Mouse (Mus musculus) CH12.LX (cell line): Measurements from ENCODE around the gene Artn. TPM values are rescaled to one million over a fixed set of nuclear protein-coding genes. Genes with fewer than 3 reads are reported as not detected.

Source experiments
- DNase-seq: peaks from one replicate; pipeline ENCODE4 v3.0.0-alpha.2; 2013; ENCODE audit errors: extremely low read depth
- H3K27ac ChIP-seq: 2 replicates; pipeline ENCODE4 v1.5.1; 2012; ENCODE audit warnings: low read depth, mild to moderate bottlenecking, control low read depth, moderate library complexity; ENCODE audit not compliant: insufficient read depth
- H3K27me3 ChIP-seq: replicated peaks from 2 replicates; pipeline ENCODE3; 2012; ENCODE audit warnings: inconsistent platforms
- H3K36me3 ChIP-seq, 2 experiments: replicated peaks in 1 of 2; 2 replicates each; pipeline versions ENCODE3 to v1.6.1; 2012; ENCODE audit warnings: inconsistent platforms in 1 of 2, low read length in 1 of 2, mild to moderate bottlenecking in 1 of 2, mixed read lengths in 1 of 2, moderate library complexity in 1 of 2; ENCODE audit not compliant: control insufficient read depth in 1 of 2, insufficient read depth in 1 of 2
- H3K4me1 ChIP-seq, 2 experiments: 2 replicates each; pipeline ENCODE4 v1.6.1; 2012; ENCODE audit warnings: inconsistent platforms in 1 of 2, moderate library complexity in 1 of 2; ENCODE audit not compliant: insufficient read depth in 2 of 2, control insufficient read depth in 1 of 2
- H3K4me2 ChIP-seq: 2 replicates; pipeline ENCODE4 v1.6.1; 2012; ENCODE audit warnings: low read depth, mild to moderate bottlenecking, control low read depth; ENCODE audit not compliant: poor library complexity, insufficient read depth, severe bottlenecking
- H3K4me3 ChIP-seq, 3 experiments: fragments of 150-350 bp in 1 of 3; sonication (generic) in 1 of 3; replicated peaks in 1 of 3; 2 replicates each; pipeline versions ENCODE3 to v1.5.1; 2011 to 2012; ENCODE audit warnings: low read depth in 2 of 3, low read length in 2 of 3, mild to moderate bottlenecking in 2 of 3, moderate library complexity in 2 of 3, control low read depth in 1 of 3, improper control_type of control experiment in 1 of 3, inconsistent platforms in 1 of 3, mixed read lengths in 1 of 3; ENCODE audit not compliant: poor library complexity in 1 of 3
- H3K79me2 ChIP-seq: replicated peaks from 2 replicates; pipeline ENCODE4 v1.6.1; 2012; ENCODE audit warnings: mild to moderate bottlenecking, moderate library complexity; ENCODE audit not compliant: control insufficient read depth, poor library complexity, insufficient read depth, severe bottlenecking; ENCODE audit errors: extremely low read depth
- H3K9ac ChIP-seq: 2 replicates; pipeline ENCODE4 v1.6.1; 2012; ENCODE audit warnings: low read depth, mild to moderate bottlenecking, control low read depth, moderate library complexity; ENCODE audit not compliant: insufficient read depth
- H3K9me3 ChIP-seq: replicated peaks from 2 replicates; pipeline ENCODE3; 2012; ENCODE audit warnings: low read length, inconsistent platforms, mixed read lengths
- CHD2 ChIP-seq: IDR thresholded peaks from 2 replicates; pipeline ENCODE4 v1.6.1; 2011; ENCODE audit warnings: low read length, improper control_type of control experiment
- CTCF ChIP-seq, 2 experiments: IDR thresholded peaks in 1 of 2; conservative IDR thresholded peaks in 1 of 2; 2 replicates each; pipeline ENCODE4 v1.5.1; 2011 to 2012; ENCODE audit warnings: low read depth in 2 of 2, low read length in 2 of 2, improper control_type of control experiment in 1 of 2, inconsistent platforms in 1 of 2, mild to moderate bottlenecking in 1 of 2, moderate library complexity in 1 of 2
- E2F4 ChIP-seq: IDR thresholded peaks from 2 replicates; pipeline ENCODE4 v1.6.1; 2011; ENCODE audit warnings: low read depth, low read length, improper control_type of control experiment; ENCODE audit not compliant: insufficient replicate concordance
- ELF1 ChIP-seq: IDR thresholded peaks from 2 replicates; pipeline ENCODE4 v1.6.1; 2014; ENCODE audit warnings: low read depth, mild to moderate bottlenecking, inconsistent platforms, low read length, improper control_type of control experiment
- EP300 ChIP-seq: IDR thresholded peaks from 2 replicates; pipeline ENCODE4 v1.6.1; 2011; ENCODE audit warnings: low read length, improper control_type of control experiment
- ETS1 ChIP-seq: conservative IDR thresholded peaks from 2 replicates; pipeline ENCODE4 v1.6.1; 2012; ENCODE audit warnings: low read depth, mild to moderate bottlenecking, inconsistent platforms, low read length, improper control_type of control experiment, moderate library complexity
- GABPA ChIP-seq: IDR thresholded peaks from 2 replicates; pipeline ENCODE4 v1.6.1; 2012; ENCODE audit warnings: low read depth, low read length, improper control_type of control experiment, inconsistent platforms; ENCODE audit not compliant: insufficient replicate concordance
- JUND ChIP-seq: conservative IDR thresholded peaks from 2 replicates; pipeline ENCODE4 v1.6.1; 2011; ENCODE audit warnings: low read depth, low read length, improper control_type of control experiment
- KAT2A ChIP-seq: IDR thresholded peaks from 2 replicates; pipeline ENCODE4 v1.6.1; 2012; ENCODE audit warnings: low read length, improper control_type of control experiment, inconsistent platforms; ENCODE audit not compliant: insufficient replicate concordance
- MEF2A ChIP-seq: IDR thresholded peaks from 2 replicates; pipeline ENCODE4 v1.6.1; 2014; ENCODE audit warnings: low read depth, mild to moderate bottlenecking, inconsistent platforms, low read length, improper control_type of control experiment, borderline replicate concordance
- MYC ChIP-seq: IDR thresholded peaks from 2 replicates; pipeline ENCODE4 v1.6.1; 2011; ENCODE audit warnings: low read depth, mild to moderate bottlenecking, improper control_type of control experiment, low read length
- NRF1 ChIP-seq: IDR thresholded peaks from 2 replicates; pipeline ENCODE4 v1.6.1; 2014; ENCODE audit warnings: low read depth, mild to moderate bottlenecking, inconsistent platforms, low read length, improper control_type of control experiment, moderate library complexity
- PAX5 ChIP-seq: IDR thresholded peaks from 2 replicates; pipeline ENCODE4 v1.6.1; 2012; ENCODE audit warnings: low read length, inconsistent platforms, mixed read lengths
- POLR2A ChIP-seq: IDR thresholded peaks from 2 replicates; pipeline ENCODE4 v1.6.1; 2011; ENCODE audit warnings: low read depth, mild to moderate bottlenecking, improper control_type of control experiment, low read length
- POLR2AphosphoS2 ChIP-seq: IDR thresholded peaks from 2 replicates; pipeline ENCODE4 v1.6.1; 2011; ENCODE audit warnings: low read depth, low read length, improper control_type of control experiment
- RAD21 ChIP-seq: IDR thresholded peaks from 2 replicates; pipeline ENCODE4 v1.6.1; 2011; ENCODE audit warnings: low read depth, mild to moderate bottlenecking, low read length, improper control_type of control experiment, moderate library complexity
- RCOR1 ChIP-seq: conservative IDR thresholded peaks from 2 replicates; pipeline ENCODE4 v1.6.1; 2012; ENCODE audit warnings: low read depth, mild to moderate bottlenecking, inconsistent platforms, low read length, improper control_type of control experiment
- TBP ChIP-seq: conservative IDR thresholded peaks from 2 replicates; pipeline ENCODE4 v1.6.1; 2011; ENCODE audit warnings: low read depth, low read length, improper control_type of control experiment
- TCF12 ChIP-seq: IDR thresholded peaks from 2 replicates; pipeline ENCODE4 v1.6.1; 2014; ENCODE audit warnings: low read depth, mild to moderate bottlenecking, inconsistent platforms, low read length, improper control_type of control experiment
- UBTF ChIP-seq: IDR thresholded peaks from 2 replicates; pipeline ENCODE4 v1.6.1; 2012; ENCODE audit warnings: low read depth, mild to moderate bottlenecking, inconsistent platforms, low read length, improper control_type of control experiment, moderate library complexity
- USF1 ChIP-seq: IDR thresholded peaks from 2 replicates; pipeline ENCODE4 v1.6.1; 2014; ENCODE audit warnings: low read depth, mild to moderate bottlenecking, inconsistent platforms, low read length, improper control_type of control experiment
- USF2 ChIP-seq: conservative IDR thresholded peaks from 2 replicates; pipeline ENCODE4 v1.6.1; 2011; ENCODE audit warnings: low read depth, low read length, improper control_type of control experiment
- ZMIZ1 ChIP-seq: IDR thresholded peaks from 2 replicates; pipeline ENCODE4 v1.6.1; 2012; ENCODE audit warnings: low read depth, mild to moderate bottlenecking, inconsistent platforms, low read length, improper control_type of control experiment
- dilution Hi-C: fragments of 300-500 bp; cut with MboI; formaldehyde crosslinking; loops from 2 replicates; pipeline ENCODE4 v1.14.3; 2020; ENCODE audit warnings: low sequenced_read_pairs; ENCODE audit not compliant: extremely low pct_unique_long_range_greater_than_20kb, extremely low pct_ligation_motif_present
- in situ Hi-C: fragments of 300-500 bp; cut with MboI; formaldehyde crosslinking; loops from 3 replicates; pipeline ENCODE4 v1.14.3; 2019; ENCODE audit warnings: low sequenced_read_pairs, low pct_ligation_motif_present, low pct_unique_long_range_greater_than_20kb, mixed read lengths
- polyA plus RNA-seq: library from polyadenylated mRNA; unstranded; fragments of >175 nt; gene quantifications from 2 replicates; pipeline ENCODE4 v1.2.1, GENCODE M21; 2012; ENCODE audit warnings: low read depth; ENCODE audit not compliant: insufficient read length
- total RNA-seq, 2 experiments: library from RNA; depleted of rRNA; stranded (reverse); fragments of 300-350 nt in 1 of 2; fragments of >200 nt in 1 of 2; gene quantifications; 2 replicates each; pipeline ENCODE4 v1.2.3; 2012 to 2014

Gene Artn
- total and polyA plus RNA-seq, 3 experiments, result not detected

DNA sequence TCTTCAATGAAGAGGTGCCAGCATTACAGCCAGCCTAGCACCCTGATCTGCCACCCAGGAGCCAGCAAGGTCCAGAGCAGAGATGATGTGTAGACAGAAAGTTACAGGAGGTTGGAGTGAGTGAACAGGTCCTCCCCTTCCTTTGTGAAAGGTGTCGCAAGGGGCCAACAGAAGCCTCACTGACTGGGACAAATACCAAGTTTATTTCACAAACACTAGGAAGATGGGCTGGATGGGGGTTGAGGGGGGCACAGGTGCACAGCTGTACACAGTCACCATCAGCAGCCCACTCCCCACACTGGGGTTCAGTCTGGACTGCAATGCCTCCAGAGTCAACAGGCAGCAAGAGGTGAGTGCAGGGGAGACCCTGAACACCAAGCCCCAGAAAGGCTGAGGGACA lies 45.4 kb downstream of the Artn start:
- H3K4me3 ChIP-seq, result no peak overlapping the region
- no peaks in the 10 kb centered on the region for H3K27me3 ChIP-seq
- H3K9ac ChIP-seq, result no peak overlapping the region
- H3K4me1 ChIP-seq, result peaks cover 3 to 17% of the 10 kb centered on the region in 2 experiments; a peak in 3 of 4 replicates
- peaks cover 14% of the 10 kb centered on the region for H3K79me2 ChIP-seq
- H3K4me2 ChIP-seq, result no peak overlapping the region
- H3K27ac ChIP-seq, result no peak overlapping the region
- no peak for TF ChIP-seq EP300
- H3K9me3 ChIP-seq, result no peaks in the 10 kb centered on the region
- no peak for DNase-seq
- dilution Hi-C loops, result no loop called here
- in situ Hi-C loops, result no loop called here
- peaks cover 28 to 77% of the 10 kb centered on the region in 2 experiments for H3K36me3 ChIP-seq

DNA sequence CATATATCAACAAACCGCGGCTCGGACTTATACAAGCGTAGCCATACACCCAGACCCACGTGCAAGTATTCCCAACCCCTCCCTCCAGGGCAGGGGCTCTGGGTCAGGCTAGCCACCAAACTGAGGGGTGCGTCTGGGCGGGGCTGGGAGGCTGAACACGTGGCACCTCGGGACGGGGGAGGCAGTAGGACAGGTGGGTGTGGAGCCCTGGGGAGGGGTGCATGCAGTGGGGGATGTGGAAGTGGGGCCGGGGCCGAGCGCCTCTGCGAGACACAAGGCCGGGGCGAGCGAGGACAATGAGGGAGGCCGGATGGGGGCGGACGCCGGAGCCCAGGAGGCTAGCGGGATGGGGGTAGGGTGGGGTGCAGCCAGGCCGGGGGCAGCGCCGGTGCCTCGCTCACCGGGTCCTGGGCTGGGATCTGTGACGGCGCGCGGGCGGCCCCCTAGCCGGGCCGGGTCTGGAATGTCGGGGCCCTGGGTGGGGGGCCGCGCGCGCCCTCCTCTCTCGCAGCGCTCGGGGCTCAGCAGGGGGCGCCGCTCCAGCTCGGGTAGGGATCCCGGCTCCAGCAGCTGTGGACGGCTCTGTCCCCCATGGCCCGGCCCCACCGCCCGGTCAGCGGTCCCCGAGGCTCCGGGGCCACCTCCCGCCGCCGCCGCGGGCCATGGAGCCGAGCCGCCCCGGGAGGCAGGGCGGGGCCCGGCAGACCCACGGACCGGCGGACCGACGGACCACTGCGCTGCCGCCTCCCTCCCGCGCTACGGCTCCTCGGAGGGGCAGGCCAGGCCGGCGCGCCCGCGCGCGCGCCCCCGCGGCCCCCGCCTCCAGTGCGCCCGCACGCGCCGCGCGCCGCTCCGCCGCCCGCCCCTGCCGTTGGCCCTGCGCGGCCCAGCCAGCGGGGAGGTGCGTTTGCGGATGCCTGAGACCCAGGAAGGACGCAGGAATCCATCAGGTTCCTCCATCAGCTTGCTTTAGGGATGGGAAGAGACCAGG lies 46.6 kb downstream of the Artn start, which contains the start of gene B4galt2:
Gene B4galt2, minus strand, starts transcription at position 787 of the 991 bp plus-strand sequence.
- in situ Hi-C loops (no loop called here), dilution Hi-C loops (no loop called here)
- peaks cover 3 to 17% of the 10 kb centered on the region in 2 experiments; a peak in 3 of 4 replicates for H3K4me1 ChIP-seq

DNA sequence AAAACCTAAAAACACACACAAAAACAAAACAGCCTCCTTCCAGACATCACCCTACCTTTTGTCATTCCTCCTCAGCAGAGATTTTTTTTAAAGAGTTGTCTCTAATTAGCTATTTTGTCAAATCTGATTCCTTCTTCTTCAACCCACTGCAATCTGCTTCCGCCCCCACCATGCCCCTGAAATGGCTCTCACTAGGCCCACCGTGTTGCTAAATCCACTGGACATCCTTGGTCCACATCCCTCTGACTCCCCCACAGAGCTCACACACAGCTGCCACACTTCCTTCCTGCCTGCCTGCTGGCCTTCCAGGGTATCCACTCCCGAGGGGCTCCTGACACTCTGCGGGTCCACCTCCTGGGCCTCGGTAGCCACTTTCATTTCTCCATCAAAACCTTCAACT lies 50.9 kb downstream of the Artn start:
- in situ Hi-C loops, result no loop called here
- dilution Hi-C loops, result no loop called here
- Histone ChIP-seq H3K9ac (no peak overlapping the region), H3K4me2 (no peak overlapping the region), H3K36me3 (peaks cover 13 to 91% of the 10 kb centered on the region in 2 experiments), H3K27ac (no peak overlapping the region), H3K9me3 (no peaks in the 10 kb centered on the region), H3K4me3 (no peak overlapping the region), H3K79me2 (no peaks in the 10 kb centered on the region), H3K27me3 (no peaks in the 10 kb centered on the region), H3K4me1 (no peaks in the 10 kb centered on the region)
- no peak for DNase-seq
- TF ChIP-seq CHD2 (no peak), ETS1 (no peak), MEF2A (no peak), MYC (no peak), ZMIZ1 (no peak), TCF12 (no peak), UBTF (no peak), RAD21 (no peak)
- TF ChIP-seq, all 38 proteins: peak for 0

More for the DNA sequence above, 46.6 kb downstream of the Artn start, which contains the start of gene B4galt2:
- peaks cover 14% of the 10 kb centered on the region for H3K79me2 ChIP-seq
- no peak within 1 kb of the TSS for H3K4me3 ChIP-seq
- no peak within 1 kb of the TSS for H3K4me2 ChIP-seq
- no peak for DNase-seq
- no peak for TF ChIP-seq ZMIZ1
- TF ChIP-seq RAD21, result no peak
- no peak for TF ChIP-seq POLR2A
- TF ChIP-seq GABPA, result no peak
- no peak for TF ChIP-seq JUND
- no peak for TF ChIP-seq USF2
- TF ChIP-seq TBP, result no peak
- TF ChIP-seq E2F4, result no peak
- TF ChIP-seq POLR2AphosphoS2, result no peak
- no peak for TF ChIP-seq PAX5
- TF ChIP-seq CTCF (conservative IDR thresholded peaks at IDR 0.05 in 1 of 2, IDR thresholded peaks at IDR 0.05 in 1 of 2; ENCODE audit: low read depth in 2 of 2, low read length in 2 of 2), result no peak
- no peak for TF ChIP-seq ETS1
- TF ChIP-seq NRF1, result no peak
- TF ChIP-seq RCOR1, result no peak
- TF ChIP-seq USF1, result no peak
- no peak for TF ChIP-seq KAT2A
- no peak for TF ChIP-seq ELF1
- no peak for TF ChIP-seq MEF2A
- peaks cover 27 to 77% of the 10 kb centered on the region in 2 experiments for H3K36me3 ChIP-seq
- H3K9me3 ChIP-seq, result no peaks in the 10 kb centered on the region
- no peaks in the 10 kb centered on the region for H3K27me3 ChIP-seq
- H3K27ac ChIP-seq, result no peak within 1 kb of the TSS
- no peak within 1 kb of the TSS for H3K9ac ChIP-seq
